1 mouse cellular context compared by ENCODE assay signal in the genomic region with DNA sequence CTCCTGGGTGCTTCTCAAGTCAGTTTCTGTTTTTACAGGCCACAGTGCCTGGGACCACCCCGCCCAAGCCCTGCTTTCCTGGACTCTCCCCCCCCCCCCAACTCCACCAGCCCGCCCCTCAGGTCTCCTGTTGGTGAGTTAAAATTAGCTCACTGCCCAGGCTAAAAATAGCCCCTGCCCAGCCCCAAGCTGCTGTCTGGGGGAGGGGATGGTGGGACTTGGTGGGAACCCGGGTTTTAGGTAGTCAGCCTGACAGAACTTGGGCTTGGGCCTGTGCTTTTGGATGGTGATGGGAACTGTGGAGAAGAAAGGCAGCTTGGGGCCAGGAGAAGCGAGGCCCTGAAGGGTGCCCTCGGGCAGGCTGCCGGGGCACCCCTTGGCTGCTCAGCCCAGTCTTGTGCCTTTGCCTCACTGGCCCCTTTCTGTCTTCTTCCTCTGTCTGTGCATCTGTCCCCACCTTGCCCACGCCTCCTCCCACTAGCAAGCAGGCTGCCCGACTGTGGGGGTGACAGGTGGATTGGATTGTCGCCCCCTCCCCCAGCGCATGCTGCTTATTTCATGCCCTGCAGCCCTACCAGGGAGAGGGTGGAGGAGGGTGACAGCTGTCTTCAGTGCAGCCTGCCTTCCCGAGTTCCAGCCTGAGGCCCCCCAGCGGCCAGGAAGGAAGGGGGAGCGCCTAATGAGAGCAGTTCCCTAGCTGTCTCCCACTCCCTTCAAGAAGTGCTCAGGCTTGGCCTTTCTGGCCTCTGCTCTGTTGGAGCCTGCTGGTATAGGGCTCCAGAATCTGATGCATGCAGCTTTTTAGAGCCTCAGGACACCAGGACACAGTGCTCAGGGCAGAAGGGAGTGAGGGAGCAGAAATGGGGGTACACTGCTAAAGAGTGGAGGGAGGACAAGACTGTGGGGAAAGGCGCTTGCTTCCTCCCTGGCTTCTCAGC.
TF ChIP-seq lines count a peak whose summit lies in the region.

No protein-coding gene starts in this region.

TF ChIP-seq in CH12.LX, 34 proteins besides CTCF, POLR2A, EP300 and RAD21 (continued from another document):
- 0 out of 2 replicates have a peak, but pooled peaks have one; percentile 6 for TF ChIP-seq NRF1 (IDR thresholded peaks at IDR 0.05; ENCODE audit: low read depth, low read length)
- peak; percentile 5; the same call in 1 of the 2 replicates for TF ChIP-seq TCF12 (IDR thresholded peaks at IDR 0.05; ENCODE audit: low read depth, low read length)
- TF ChIP-seq PAX5 (IDR thresholded peaks at IDR 0.05; ENCODE audit: low read length) = no peak
- no peak; the same call in 1 of the 2 replicates for TF ChIP-seq ELF1 (IDR thresholded peaks at IDR 0.05; ENCODE audit: low read depth, low read length)
- no peak for TF ChIP-seq UBTF (IDR thresholded peaks at IDR 0.05; ENCODE audit: low read depth, low read length)
- no peak for TF ChIP-seq POLR2AphosphoS2 (IDR thresholded peaks at IDR 0.05; ENCODE audit: low read depth, low read length)
- TF ChIP-seq HCFC1 (IDR thresholded peaks at IDR 0.05; ENCODE audit: low read depth, low read length) = 0 out of 2 replicates have a peak, but pooled peaks have one; percentile 22
- TF ChIP-seq MAX (IDR thresholded peaks at IDR 0.05; ENCODE audit: low read length) = 0 out of 2 replicates have a peak, but pooled peaks have one; percentile 40
- 0 out of 2 replicates have a peak, but pooled peaks have one; percentile 23 for TF ChIP-seq CHD1 (IDR thresholded peaks at IDR 0.05; ENCODE audit: low read depth, low read length)
- TF ChIP-seq USF1 (IDR thresholded peaks at IDR 0.05; ENCODE audit: low read depth, low read length) = no peak
- TF ChIP-seq ZC3H11A (IDR thresholded peaks at IDR 0.05; ENCODE audit: low read depth, low read length) = no peak
- TF ChIP-seq CHD2 (IDR thresholded peaks at IDR 0.05; ENCODE audit: low read length) = no peak; the same call in 1 of the 2 replicates
- TF ChIP-seq SMC3 (IDR thresholded peaks at IDR 0.05; ENCODE audit: low read depth, low read length) = peak; percentile 28; the same call in 1 of the 2 replicates
- TF ChIP-seq GABPA (IDR thresholded peaks at IDR 0.05; ENCODE audit: insufficient replicate concordance, low read depth, low read length) = no peak
